Mouse (Mus musculus) CH12.LX (cell line): ENCODE measurements around the gene Hip1r.

Source experiments
- CHD2 ChIP-seq: IDR thresholded peaks from 2 replicates; pipeline ENCODE4 v1.6.1; 2011; ENCODE audit warnings: low read length, improper control_type of control experiment
- CTCF ChIP-seq, 2 experiments: IDR thresholded peaks in 1 of 2; conservative IDR thresholded peaks in 1 of 2; 2 replicates each; pipeline ENCODE4 v1.5.1; 2011 to 2012; ENCODE audit warnings: low read depth in 2 of 2, low read length in 2 of 2, improper control_type of control experiment in 1 of 2, inconsistent platforms in 1 of 2, mild to moderate bottlenecking in 1 of 2, moderate library complexity in 1 of 2
- EP300 ChIP-seq: IDR thresholded peaks from 2 replicates; pipeline ENCODE4 v1.6.1; 2011; ENCODE audit warnings: low read length, improper control_type of control experiment
- JUND ChIP-seq: conservative IDR thresholded peaks from 2 replicates; pipeline ENCODE4 v1.6.1; 2011; ENCODE audit warnings: low read depth, low read length, improper control_type of control experiment
- KAT2A ChIP-seq: IDR thresholded peaks from 2 replicates; pipeline ENCODE4 v1.6.1; 2012; ENCODE audit warnings: low read length, improper control_type of control experiment, inconsistent platforms; ENCODE audit not compliant: insufficient replicate concordance
- MAX ChIP-seq: IDR thresholded peaks from 2 replicates; pipeline ENCODE4 v1.6.1; 2011; ENCODE audit warnings: low read length, improper control_type of control experiment
- NRF1 ChIP-seq: IDR thresholded peaks from 2 replicates; pipeline ENCODE4 v1.6.1; 2014; ENCODE audit warnings: low read depth, mild to moderate bottlenecking, inconsistent platforms, low read length, improper control_type of control experiment, moderate library complexity
- POLR2A ChIP-seq: IDR thresholded peaks from 2 replicates; pipeline ENCODE4 v1.6.1; 2011; ENCODE audit warnings: low read depth, mild to moderate bottlenecking, improper control_type of control experiment, low read length
- POLR2AphosphoS2 ChIP-seq: IDR thresholded peaks from 2 replicates; pipeline ENCODE4 v1.6.1; 2011; ENCODE audit warnings: low read depth, low read length, improper control_type of control experiment
- TCF12 ChIP-seq: IDR thresholded peaks from 2 replicates; pipeline ENCODE4 v1.6.1; 2014; ENCODE audit warnings: low read depth, mild to moderate bottlenecking, inconsistent platforms, low read length, improper control_type of control experiment
- UBTF ChIP-seq: IDR thresholded peaks from 2 replicates; pipeline ENCODE4 v1.6.1; 2012; ENCODE audit warnings: low read depth, mild to moderate bottlenecking, inconsistent platforms, low read length, improper control_type of control experiment, moderate library complexity
- ZKSCAN1 ChIP-seq: IDR thresholded peaks from 2 replicates; pipeline ENCODE4 v1.6.1; 2012; ENCODE audit warnings: low read depth, inconsistent platforms, low read length, improper control_type of control experiment, borderline replicate concordance

- no peak for TF ChIP-seq EP300
- TF ChIP-seq ZKSCAN1 = no peak
- TF ChIP-seq CTCF (conservative IDR thresholded peaks at IDR 0.05 in 1 of 2, IDR thresholded peaks at IDR 0.05 in 1 of 2; ENCODE audit: low read depth in 2 of 2, low read length in 2 of 2) = no peak
- TF ChIP-seq POLR2A = no peak
- TF ChIP-seq UBTF = no peak
- no peak for TF ChIP-seq POLR2AphosphoS2
- no peak for TF ChIP-seq MAX
- TF ChIP-seq NRF1 = no peak
- TF ChIP-seq TCF12 = 0 out of 2 replicates have a peak, but pooled peaks have one; percentile 27
- no peak for TF ChIP-seq KAT2A
- TF ChIP-seq CHD2 = no peak
- TF ChIP-seq JUND = no peak
These were observed 33.6 kb downstream of the Hip1r start for GRCm38 (mm10) chr5:124006891-124007491.
